Mouse (Mus musculus) c-Kit-positive CD71-negative TER-119-negative erythroid progenitor cells, embryonic 14.5 days (primary cell): ENCODE measurements around the gene Bach2.

Experiments
- DNase-seq: peaks from one replicate; pipeline ENCODE4 v3.0.0-alpha.2; 2013; ENCODE audit warnings: low read depth

Gene Bach2

DNA sequence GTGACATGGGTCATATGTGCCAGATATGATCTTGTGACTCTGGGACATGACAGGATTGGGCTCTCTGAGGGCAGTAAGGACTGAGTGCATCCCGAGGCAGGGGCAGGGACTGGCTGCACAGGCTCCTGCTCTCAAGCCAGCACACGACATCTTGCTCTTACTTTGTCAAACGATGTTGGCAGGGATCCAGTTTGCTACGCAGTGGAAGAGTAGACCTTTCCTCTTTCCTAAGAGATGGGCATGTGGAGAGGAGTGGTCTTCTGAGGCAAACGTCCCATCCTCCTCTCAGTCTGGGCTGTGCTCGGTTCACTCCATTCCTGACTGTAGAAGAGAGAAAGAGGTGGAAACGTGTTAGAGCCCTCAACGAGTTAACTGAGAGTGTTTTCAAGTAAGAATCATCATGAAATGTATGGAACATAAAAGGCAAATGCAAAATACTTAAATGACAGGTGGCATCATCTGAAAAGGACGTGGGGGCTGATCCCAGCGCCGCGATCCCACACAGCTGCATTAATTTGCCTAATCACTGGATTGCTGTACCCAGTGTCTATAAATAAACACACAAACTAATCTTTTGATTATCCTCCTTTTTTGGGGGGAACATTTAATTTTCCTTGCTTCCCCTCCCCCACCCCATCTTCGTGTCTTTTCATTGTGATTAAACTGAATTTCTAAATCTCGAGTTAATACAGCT is 150.7 kb downstream of the Bach2 start:
- no peak for DNase-seq

DNA sequence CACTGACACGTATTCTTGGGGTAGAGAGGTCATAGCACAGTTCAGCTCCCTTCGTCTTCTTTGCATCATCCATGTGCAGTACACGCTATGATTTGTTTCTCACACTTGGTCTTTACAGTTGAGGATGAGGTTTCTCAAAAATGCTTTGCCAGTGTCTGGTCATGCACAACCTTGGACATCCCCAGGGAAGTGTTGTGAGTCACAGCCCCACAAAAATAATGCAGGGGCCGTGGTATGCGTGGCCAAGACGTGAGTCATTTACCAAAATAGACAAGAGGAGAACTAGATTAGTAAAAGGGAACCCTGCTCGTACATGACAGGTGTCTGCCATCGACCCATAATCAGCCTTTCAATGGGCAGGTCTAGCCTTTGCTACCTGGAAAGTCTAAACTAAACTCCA is 152.7 kb downstream of the Bach2 start:
- no peak for DNase-seq

GRCm38 (mm10) chr4:32393226-32393625 is 154.6 kb downstream of the Bach2 start:
- no peak for DNase-seq

- DNase-seq: no peak
Measured at GRCm38 (mm10) chr4:32393951-32394350, 155.3 kb downstream of the Bach2 start.

GRCm38 (mm10) chr4:32394850-32395249 is 156.2 kb downstream of the Bach2 start:
- no peak for DNase-seq

- DNase-seq: no peak
Measured at GRCm38 (mm10) chr4:32401459-32401858, 162.9 kb downstream of the Bach2 start.

DNA sequence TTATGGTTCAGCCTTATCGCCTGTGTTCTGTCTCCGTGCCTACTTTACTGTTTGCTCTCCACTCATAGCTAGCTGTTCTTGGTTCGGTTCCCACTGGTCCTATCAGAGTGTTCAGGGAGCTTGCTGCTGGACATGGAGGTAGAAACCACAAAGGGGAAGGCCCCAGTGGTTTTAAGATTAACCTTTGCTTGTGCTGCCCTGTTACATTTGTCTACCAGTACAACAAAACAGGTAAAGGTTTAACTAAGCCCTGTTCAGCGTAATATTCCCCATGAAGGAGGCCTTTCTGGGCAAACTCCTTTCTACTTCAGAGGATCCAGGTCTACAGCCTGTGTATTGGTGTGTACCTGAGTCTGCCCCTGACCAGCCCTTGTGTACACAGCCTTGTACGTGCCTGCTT is 164.9 kb downstream of the Bach2 start:
- DNase-seq: no peak

GRCm38 (mm10) chr4:32405149-32405882 is 166.7 kb downstream of the Bach2 start:
- no peak for DNase-seq

DNA sequence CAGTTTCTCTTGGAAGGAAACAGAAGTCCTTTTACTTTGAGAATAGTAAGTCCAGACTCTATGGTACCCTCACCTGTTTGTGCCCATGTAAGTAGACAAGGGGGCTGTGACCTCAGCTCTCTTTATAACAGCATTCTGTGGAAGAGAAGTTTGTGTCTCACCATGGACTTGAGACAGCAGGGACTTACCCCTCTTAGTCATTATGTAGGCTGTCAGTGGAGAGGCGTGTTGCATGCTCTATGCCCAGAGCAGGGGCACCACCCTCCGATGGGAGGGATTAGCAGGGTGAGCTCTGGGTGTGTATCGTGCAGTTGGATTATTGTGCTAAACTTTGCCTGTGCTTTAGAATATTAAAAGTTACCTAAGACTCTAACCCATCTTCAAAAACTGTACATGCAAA is 167.4 kb downstream of the Bach2 start:
- DNase-seq: no peak

GRCm38 (mm10) chr4:32408535-32408934 is 169.9 kb downstream of the Bach2 start:
- no peak for DNase-seq

DNA sequence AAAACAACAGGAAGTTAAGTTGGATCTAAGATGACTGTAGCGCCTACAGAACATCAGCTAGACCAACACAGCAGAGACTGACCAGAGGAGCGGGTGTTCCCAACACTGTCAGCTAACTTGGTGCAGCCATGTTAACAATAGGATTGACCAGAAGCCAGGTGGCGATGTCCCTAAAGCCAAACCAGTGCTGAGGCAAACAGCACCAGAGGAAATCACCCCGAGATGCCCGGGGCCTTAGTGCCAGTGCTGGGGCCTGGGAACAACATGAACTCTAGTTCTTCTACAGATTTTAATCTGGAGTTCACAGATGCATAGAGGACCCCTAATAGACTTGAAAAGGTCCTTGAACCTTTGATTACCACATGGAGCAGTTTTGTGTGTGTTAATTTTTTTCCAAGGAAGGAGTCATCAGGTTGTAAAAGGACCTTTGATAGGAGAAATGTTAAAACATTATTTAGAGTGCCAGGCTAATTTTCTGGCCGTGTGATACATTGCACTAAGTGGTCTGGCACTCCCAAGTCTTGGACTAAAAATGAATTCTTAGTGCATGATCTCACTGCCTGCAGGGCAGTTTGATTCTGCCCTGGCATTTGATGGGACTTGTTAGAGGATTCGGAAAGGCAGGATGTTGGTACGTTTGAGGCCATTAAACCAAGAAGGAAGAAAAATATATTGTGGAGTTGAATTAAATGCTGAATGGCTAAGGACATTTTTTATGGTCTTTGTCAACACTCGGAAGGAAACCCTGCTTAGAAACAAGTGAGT is 170.7 kb downstream of the Bach2 start:
- DNase-seq: no peak

GRCm38 (mm10) chr4:32413063-32413462 is 174.5 kb downstream of the Bach2 start:
- DNase-seq: no peak

DNA sequence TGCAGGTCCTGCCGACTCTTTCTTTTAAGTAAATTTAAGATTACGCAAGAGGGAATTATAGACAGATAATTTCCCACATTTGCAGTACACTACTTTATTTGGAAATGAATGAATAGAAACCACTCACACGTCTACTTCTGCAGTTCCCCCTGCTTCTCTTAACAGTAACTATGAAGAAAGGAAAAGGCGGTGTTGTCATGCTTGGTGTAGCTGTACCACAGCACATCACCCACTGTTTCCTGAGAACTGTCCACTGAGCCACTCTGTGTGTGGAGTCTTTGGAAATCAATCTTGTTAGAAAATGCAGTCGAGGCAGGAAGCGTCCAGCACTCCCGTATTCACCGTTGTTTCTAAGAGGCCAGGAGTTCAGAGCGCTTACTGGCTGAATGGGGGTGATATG is 174.9 kb downstream of the Bach2 start:
- DNase-seq: no peak

DNA sequence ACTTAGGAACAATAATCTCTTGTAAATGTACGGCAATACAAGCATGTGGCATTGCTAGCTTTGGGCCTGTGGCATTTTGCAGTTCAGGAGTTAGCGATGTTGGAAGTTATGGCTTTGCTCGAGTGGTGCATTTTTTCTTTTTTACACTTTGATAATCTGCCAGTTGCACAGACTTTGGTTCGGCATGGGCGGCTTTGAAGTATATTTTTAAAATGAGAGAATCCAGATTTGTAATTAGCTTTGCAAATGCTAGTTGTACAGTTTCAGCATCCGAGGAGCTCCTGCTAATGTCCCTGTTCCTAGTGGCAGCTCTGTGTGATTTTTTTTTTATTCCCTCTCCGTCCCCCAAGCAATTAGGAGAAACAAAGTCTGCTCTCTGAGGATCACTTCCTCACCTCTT is 176.4 kb downstream of the Bach2 start:
- no peak for DNase-seq

GRCm38 (mm10) chr4:32417939-32418338 is 179.3 kb downstream of the Bach2 start:
- DNase-seq: no peak

GRCm38 (mm10) chr4:32421570-32421969 is 183.0 kb downstream of the Bach2 start:
- DNase-seq: no peak

DNA sequence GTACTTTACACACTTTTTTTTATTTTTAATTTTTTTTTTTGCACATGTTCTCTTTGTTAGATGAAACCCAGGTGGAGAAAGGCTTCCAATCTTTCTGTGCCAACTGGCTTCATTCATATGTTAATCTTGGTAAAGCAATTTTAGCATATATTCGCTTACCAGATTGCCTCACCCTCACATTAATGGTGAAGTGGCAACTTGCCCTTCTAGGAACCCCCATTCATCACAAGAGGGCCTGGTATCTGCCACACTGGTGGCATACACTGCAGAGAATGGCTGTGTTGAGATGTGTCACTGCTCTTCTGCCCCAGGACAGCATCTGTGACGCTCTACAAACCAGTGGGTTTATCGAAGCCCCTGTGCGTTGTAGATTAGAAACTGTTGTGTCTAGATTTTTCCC is 183.8 kb downstream of the Bach2 start:
- no peak for DNase-seq

DNA sequence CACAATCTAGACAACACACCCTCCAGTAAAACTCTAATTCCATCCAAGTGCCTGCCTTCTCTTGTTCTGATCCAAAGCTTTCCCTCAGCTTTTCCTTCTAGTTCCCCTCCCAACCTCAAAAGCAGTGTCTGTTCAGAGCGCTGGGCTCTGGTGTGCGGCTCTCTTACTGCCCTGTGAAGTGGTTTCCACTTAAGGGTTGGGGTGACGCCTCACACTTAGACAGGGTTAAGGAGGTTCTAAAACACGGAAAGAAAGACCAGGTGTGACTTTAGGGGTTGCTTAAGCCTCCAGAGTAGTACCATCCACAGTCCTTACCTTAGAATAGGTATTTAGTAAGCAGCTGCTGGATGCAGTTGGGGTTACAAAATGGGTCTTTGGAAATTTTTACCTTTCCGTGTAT is 185.1 kb downstream of the Bach2 start:
- DNase-seq: no peak

- no peak for DNase-seq
Measured at GRCm38 (mm10) chr4:32424434-32424833, 185.8 kb downstream of the Bach2 start.

- no peak for DNase-seq
Measured at GRCm38 (mm10) chr4:32425060-32425459, 186.5 kb downstream of the Bach2 start.

DNA sequence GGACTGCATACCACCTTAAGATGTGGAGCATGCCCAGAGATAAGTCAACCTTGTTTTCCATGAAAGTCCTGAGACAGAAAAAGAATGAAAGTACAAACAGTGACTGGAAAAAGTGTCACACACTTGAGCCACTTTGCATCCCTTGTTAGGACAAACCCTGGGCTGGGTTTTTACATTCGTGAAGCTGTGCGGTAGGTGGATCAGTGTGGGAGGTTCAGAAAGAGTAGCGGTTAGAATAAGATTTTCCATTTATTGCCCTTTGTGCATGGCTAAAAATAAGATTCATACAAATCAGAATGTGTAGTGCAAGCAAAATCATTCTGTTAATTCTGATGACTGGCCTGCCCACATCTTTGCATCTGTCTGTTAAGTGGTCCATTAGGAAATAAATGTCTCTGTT is 187.0 kb downstream of the Bach2 start:
- no peak for DNase-seq

DNA sequence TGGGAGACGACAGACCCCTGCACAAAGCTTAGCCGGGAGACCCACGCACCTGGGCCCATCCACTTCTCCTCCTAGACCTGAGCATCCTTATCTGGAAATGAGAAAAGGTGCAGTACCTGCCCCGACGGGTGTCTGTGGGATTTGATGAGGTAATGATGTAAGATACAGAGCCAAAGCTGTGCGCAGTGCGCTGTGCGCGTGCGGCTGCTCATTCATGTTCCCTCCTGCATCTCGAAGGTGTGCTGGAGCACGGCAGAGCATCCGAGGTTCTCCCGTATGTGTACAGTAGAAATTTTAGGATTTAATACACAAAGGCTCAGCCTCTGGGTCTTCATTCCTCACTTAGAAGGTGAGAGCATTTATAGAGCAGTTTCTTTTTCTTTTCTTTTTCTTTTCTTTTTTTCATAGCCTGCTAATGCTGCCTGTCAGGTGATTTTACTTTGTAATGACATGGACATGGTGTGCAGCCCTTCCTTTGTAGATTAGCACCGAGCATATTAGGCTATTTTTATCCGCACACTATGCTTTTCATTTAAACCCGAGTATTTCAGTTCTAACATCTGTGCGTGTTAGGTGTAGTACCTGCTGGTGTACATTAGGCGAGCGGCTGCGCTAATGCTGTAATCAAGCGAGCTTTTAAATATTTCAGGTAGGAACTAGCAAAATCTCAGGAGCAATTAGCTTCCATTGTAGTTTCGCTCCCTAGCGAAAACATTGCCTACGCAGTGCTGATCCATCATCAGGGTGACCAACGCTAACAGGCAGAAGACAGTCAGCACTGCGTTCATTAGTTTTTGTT is 188.4 kb downstream of the Bach2 start:
- DNase-seq: no peak
